Mouse (Mus musculus) B cell, adult 2 months (primary cell): ENCODE measurements around the gene Vps11.
"Not testable (repeated sequence)": the region's sequence is repeated elsewhere in the genome, so short reads cannot be mapped to it uniquely, and the experiment has no call there.

Source experiments
- DNase-seq, 2 experiments: peaks; one replicate each; pipeline ENCODE4 v3.0.0; 2022

The Vps11 gene

GRCm38 (mm10) chr9:44373386-44373785 lies 11.9 kb upstream of the Vps11 start:
- DNase-seq, result no peak

GRCm38 (mm10) chr9:44364480-44364879 lies 3.0 kb upstream of the Vps11 start:
- DNase-seq, result peak; percentile 58

GRCm38 (mm10) chr9:44361931-44362330 lies 461 bp upstream of the Vps11 start:
- peak in 1 of 2 experiments; percentile 11 for DNase-seq

- DNase-seq, result peak; percentile 54 to 61
Observed at GRCm38 (mm10) chr9:44357207-44357606, 4.3 kb downstream of the Vps11 start.

- no peak for DNase-seq
Observed at GRCm38 (mm10) chr9:44353142-44353541, 8.3 kb downstream of the Vps11 start.

- DNase-seq, result no peak
Observed at GRCm38 (mm10) chr9:44352337-44352736, 9.1 kb downstream of the Vps11 start.

GRCm38 (mm10) chr9:44351396-44351795 lies 10.1 kb downstream of the Vps11 start:
- DNase-seq, result no peak

- DNase-seq, result no peak
Observed at GRCm38 (mm10) chr9:44348546-44348945, 12.9 kb downstream of the Vps11 start.

GRCm38 (mm10) chr9:44347621-44348020 lies 13.8 kb downstream of the Vps11 start:
- DNase-seq, result no peak

GRCm38 (mm10) chr9:44347166-44347565 lies 14.3 kb downstream of the Vps11 start:
- no peak for DNase-seq

- DNase-seq, result no peak
Observed at GRCm38 (mm10) chr9:44345570-44346433, 15.7 kb downstream of the Vps11 start.

GRCm38 (mm10) chr9:44343781-44344421 lies 17.6 kb downstream of the Vps11 start, which contains the start of gene Hmbs:
TSS of gene Hmbs (minus strand) at chr9:44344228.
- peak; percentile 93 to 95 for DNase-seq

GRCm38 (mm10) chr9:44343290-44343689 lies 18.2 kb downstream of the Vps11 start:
- no peak for DNase-seq

GRCm38 (mm10) chr9:44342605-44343004 lies 18.9 kb downstream of the Vps11 start:
- DNase-seq, result no peak

- DNase-seq, result no peak
Observed at GRCm38 (mm10) chr9:44342173-44342572, 19.3 kb downstream of the Vps11 start.

GRCm38 (mm10) chr9:44341487-44341886 lies 20.0 kb downstream of the Vps11 start:
- DNase-seq, result no peak

GRCm38 (mm10) chr9:44338574-44338973 lies 22.9 kb downstream of the Vps11 start:
- DNase-seq, result no peak

GRCm38 (mm10) chr9:44337436-44338169 lies 23.9 kb downstream of the Vps11 start:
- DNase-seq, result no peak

GRCm38 (mm10) chr9:44336964-44337363 lies 24.5 kb downstream of the Vps11 start:
- DNase-seq, result no peak

- not testable (repeated sequence) for DNase-seq
Observed at GRCm38 (mm10) chr9:44336513-44336912, 25.0 kb downstream of the Vps11 start.

GRCm38 (mm10) chr9:44336093-44336406 lies 25.4 kb downstream of the Vps11 start:
- DNase-seq, result no peak

GRCm38 (mm10) chr9:44335331-44336092 lies 26.0 kb downstream of the Vps11 start:
- DNase-seq, result peak; percentile 12 to 20
